Mouse (Mus musculus) A20 (cell line): ENCODE results near the gene Clta.

Experiments used
- DNase-seq: peaks from one replicate; pipeline ENCODE4 v3.0.0-alpha.2; 2011; ENCODE audit warnings: low read depth, low spot score

The Clta gene

DNA sequence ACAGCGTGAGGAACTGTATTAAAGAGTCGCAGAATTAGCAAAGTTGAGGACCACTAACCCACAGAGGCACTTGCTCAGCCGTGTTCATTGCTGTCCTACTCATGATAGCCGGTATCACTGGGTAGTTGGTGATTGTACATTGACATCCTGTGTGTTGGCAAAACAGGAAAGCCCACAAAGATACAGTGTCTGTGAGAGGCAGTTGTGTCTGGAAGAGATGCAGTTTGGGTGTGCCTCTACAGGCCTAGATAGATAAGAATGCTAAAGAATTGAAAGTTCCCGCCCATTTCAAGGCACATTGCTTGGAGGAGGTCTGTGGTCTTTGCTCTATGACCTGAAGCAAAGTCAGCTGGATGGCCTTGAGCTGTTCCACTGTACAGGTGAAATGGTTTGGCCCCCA is at the start of gene Clta:
TSS of gene Clta (plus strand) at position 327 of the 400 bp plus-strand sequence.
- no peak for DNase-seq

DNA sequence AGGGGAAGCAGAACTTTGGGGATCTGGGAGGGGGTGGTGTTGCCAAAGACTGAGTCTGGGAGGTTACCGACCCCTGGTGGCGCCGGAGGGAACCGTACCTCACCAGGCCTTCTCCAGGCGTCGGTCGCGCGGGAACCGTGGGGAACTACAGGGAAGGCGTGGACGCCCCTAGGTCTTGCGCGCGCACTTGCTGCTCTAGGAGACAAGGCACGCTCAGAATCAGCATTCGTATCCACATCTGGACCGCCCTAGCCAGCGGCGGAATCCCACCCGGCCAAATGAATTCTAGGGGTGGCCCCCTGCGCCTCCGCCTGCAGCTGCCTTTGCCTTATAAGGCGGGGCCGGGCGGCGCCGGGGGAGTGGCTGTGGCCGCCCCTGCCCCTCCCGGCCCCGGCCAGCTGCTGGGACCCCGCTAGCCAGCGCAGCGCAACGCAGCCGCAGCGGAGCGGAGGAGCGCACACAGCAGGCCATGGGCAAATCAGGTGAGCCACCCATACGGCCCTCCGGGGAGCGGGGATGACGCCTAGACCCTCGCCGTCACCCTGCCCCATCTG is 46.9 kb upstream of the Clta start, which contains the start of gene Glipr2:
TSS of gene Glipr2 (plus strand) at position 110 of the 554 bp plus-strand sequence.
- DNase-seq = peak; percentile 89

DNA sequence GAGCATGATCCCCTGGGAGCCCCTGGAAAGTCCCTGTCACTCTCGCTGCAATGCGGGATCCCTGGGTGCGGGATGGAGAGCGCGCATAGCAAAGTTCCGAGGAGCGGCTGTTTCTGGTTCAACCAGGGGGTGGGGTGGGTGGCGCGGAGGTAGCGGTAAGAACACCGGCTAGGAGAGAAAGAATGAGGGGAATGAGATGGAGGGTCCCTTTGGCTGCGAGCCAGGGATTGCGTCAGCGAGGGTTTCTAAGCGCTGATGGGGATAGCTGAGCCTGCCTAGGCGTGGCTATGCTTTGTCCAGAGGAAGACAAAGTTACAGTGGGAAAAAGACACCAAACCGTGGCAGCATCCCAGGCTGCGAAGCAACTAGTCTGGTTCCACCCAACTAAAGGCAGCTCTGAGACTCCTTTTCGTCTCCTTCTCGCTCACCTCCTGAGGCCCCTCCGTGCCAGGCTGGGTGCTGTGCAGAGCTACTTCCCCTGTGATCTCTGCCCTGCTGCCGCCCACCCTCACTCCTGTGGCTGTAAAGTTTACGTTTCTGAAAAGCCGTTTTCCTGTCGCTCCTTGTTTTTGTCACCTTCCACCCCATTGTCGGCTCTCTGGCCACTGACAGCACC is 46.3 kb upstream of the Clta start:
- DNase-seq = peak; percentile 61

DNA sequence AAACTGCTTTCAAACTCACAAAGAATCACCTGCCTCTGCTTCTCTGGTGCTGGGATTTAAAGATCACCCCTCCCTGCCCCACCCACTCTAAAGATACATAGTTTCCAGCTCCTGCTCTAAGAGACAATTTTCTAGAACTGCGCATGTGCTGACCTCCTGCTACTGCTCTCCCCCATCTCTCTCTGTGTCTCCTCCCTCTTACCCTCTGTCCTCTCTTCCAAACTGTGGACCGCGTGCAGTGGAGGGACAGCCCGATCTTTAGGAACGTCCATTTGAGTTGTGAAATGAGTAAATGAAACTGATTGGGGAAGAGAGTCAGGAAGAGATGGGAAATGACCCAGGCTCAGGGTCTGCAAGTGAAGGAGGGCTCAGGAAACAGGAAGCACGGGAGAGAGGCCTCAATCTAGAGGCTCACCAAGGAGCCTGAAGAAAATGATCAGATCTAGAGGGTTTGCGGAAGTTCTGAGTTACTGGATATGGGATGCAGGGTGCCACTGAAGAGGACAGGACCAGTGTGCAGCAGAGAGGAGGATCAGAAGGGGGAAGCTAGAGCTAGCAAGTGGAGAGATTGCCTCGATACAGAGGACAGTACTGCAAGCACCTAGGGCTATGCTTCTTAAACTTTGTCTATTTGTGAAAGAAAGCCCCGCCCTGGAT is 44.6 kb upstream of the Clta start:
- peak; percentile 60 for DNase-seq

DNA sequence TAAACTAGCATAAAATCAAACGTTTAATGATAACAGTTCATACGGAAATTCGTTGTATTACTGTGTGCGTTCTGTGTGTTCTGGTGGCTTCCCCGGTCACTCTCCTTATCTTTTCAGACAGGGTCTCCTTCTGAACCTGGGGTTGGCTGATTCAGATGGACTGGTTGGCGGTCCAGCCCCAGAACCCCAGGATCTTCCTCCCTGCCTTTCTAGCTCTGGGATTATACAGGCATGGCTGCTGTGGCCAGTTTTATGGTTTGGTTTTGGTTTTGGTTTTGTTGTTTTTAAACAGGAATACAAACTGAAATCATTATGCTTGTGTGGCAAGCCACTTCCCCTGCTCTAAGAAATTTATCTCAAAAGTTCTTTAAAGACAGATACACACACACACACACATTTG is 44.0 kb upstream of the Clta start:
- DNase-seq = no peak

DNA sequence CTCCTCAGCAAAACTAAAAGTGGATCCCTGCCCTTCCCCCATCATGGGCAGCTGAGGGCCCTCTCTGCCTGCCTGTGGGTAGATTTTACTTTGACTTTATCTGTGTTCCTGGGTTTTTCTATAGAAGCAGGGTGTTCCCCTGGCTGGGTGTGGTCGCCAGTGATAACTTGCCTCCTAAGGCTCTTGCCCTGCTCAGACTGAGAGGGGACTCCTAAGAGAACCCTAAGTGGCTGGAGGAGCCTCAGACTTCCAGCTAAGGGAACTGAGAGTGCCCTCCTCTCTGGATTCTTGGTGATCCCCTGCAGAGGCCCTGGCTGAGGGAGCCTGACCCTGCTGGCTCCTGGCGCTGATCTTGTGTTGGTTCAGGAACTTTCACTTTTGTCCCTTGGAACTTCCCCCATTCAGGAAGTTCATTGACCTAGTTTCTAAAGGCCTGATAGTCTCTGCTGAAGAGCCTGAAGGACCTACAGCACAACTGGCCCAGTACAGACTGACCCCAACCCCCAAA is 39.9 kb upstream of the Clta start:
- DNase-seq = no peak

DNA sequence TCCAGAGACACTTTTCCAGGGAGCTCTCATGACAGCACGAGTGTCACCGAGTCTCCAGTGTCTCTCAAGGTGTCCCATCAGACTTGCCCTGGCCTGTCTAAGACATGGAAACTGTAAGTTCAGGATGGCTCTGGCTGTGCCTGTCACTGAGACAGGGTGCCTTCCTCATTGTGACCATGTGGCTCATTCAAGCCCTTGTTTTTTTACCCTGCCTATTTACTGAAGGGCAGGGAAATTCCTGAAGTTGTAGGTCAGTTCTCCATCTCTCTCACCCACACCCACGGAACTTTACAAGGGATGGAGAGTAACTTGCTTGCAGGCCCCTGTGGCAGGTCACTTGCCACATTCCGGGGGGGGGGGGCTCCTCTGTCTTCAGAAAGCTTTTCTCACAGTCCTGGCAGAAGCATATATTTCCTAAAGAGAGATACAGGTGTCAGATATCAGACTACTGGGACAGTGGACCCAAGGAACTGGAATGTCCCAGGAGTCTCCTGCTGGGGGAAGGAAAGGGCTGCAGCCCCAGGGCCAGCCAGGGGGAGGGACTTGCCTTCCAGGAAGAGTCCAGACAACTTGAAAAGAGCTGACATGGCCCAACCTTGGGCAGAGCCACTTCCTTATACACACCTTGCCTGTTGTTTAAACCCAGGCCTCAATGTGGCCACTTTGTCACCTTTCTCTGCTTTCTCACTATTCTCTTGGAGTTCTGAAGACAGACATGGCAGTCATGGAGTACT is 39.1 kb upstream of the Clta start:
- no peak for DNase-seq

DNA sequence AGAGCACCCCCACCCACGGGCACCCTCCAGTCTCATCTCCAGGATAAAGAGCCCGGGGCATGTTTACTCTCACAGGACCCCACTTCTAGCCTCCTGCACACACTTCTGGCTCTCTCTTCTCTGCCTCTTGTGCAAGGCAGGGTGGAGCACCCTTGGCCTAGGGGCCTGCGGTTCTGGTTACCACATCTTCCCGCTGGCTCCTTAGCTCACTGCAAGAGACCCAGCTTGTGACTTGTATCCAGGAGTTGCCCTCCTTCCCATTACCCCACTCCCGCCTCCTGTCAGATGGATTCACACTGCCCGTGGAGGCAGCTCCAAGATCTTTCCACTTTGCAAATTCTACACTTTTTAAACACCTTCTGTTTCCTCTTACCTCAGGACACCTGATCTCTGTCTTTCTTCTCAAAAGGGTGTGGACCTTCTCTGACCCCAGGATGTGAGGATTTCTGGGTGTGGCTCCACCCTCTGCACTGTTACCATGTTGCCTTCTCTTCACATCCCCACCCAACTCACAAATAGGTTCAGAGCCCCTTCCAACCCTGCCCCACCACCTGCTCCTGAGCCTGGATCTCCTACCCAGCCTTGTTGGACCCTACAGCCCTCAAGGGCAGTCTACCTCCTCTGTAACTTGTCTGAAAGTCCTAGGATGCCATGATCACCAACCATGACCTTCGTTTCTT is 38.3 kb upstream of the Clta start:
- no peak for DNase-seq

DNA sequence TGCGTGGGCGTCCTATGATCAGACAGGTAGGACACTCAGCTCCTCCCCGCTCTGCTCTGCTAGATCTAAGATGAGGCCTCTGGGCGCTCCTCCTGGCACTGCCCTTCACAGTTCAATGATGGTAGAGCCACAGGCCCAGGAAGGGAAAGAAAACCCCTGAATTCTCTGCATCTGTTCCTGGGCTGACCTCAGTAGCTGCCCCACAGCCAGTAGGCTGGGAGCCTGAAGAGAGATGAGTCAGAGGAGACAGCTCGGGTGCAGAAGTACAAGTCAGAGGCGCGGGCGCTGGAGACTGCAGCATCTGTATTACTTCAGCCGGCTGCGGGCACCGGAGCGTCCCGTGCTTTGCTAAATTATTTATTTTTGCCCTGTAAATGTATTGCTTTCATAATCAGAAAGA is 35.6 kb upstream of the Clta start:
- DNase-seq = no peak

DNA sequence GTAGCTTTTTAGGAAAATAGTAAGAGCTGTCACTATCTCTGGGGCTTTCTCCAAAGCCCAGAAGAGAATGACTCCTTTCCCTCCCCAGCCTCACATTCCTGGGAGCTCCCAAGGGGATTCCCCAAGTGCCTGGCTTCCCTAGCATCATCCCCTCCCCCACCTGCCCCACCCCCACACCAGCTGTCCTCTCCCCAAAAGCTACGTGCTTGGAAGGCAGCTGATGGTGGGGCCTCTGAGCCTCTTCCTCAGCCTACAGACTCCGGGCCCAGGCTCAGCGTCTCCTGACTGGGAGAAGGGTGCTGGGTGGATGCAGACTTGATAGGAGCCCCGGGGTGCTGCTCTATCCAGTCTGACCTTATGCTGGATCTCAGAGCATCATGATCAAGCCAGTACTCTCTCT is 34.9 kb upstream of the Clta start:
- DNase-seq = no peak

DNA sequence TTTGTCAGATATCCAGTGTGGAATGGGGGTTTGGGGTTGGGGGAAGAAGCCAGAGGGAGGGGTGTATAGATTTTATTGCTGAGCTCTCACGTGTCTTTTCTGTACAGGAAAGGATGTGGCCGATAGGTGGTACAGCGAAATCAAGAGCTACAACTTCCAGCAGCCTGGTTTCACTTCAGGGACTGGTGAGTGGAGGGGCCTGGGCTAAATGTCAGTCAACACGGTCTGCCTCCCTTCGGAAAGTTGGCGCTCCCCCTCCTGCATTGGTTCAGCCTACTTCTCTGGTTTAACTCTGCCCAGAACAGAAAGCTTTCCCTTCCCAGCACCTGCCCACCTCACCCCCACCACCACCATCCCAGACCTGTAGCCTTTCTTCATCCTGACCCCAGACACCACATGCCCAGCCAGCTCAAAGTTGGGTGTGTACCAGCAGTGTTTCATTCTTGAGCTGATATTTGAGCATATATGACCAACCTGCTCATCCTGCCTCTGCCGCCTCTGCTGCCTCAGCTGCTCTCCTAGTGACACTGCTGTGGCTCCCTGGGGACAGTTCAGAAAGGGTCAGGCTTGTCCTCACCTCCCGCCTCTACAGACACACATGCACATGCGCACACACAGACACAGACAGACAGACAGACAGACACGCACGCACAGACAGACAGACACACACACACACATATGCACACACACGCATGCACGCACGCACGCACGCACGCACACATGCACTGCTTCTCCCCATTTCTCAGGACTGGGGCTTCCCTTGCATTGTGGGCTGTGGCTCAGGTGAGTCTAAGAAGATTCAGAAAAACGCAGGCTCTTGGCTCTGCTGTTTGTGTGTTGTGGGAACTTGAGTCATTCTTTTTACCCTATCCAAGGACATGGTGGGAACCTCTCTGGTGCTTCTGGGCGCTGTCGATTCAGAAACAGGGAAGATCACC is 33.6 kb upstream of the Clta start:
- no peak for DNase-seq

DNA sequence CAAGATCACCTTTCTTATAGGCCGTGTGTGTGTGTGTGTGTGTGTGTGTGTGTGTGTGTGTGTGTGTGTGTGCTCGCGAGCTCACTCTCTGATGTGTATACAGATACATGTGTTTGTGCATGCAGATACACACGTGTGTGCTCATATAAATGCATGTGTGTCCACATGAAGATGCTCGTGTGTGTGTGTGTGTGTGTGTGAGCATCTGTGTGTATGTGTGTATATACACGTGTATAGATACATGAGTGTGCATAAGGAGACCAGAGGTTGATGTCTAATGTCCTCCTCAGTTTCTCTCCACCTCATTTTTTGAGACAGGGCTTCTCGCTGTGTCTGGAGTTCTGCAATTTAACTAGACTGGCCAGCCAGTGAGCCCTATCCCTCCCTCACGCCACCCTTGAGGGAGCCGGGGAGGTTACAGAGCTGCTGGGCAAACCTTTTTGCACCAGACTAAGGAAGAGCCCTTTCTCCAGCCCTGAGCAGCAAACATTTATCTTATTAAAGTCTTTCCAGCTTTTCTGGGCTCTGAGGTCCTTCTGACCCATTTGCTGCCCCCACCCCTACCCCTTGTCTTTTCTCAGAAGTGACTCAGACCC is 32.6 kb upstream of the Clta start:
- DNase-seq = no peak

DNA sequence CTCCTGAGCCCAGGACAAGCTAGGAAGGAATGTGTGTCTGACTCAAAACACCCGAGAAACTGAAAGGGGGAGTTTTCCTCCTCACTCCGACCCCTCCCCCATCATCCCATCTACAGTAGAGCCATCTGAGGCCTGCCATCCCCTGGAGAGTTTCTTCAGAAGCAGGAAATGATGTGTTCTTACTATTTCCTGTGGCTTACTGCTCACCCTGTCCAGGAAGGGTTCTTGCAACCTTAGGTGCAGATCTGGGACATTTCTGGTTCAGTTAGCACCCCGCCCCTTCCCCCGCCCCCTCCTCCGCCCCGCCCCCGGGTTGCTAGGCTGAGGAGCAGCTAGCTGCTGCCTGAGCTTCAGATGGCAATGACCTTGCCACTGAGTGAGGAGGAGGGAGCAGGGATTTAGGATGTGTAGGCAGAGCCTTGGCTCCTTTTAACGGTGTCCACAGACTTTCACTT is 32.1 kb upstream of the Clta start:
- peak; percentile 71 for DNase-seq

DNA sequence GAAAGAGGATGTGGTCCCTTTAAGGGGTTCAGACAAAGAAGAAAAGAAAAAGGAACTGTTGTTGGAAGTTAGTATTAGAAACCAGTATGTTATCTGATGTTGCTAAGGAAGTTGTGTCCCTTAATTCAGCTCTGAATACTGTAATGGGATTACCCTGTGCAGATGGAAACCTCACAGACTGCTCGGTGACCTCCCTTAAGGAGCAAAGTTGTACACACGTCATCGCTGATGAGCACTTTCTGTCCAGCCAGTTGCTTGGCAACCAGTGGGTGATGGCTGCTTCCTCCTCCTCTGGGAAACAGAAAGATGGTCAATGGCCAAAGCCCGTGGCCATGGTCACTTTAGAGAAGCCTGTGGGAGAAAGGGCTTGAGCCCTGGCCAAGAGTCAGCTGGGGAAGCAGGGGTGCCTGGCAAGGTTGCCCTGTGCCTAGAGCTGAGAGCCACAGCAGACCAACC is 30.7 kb upstream of the Clta start:
- DNase-seq = peak; percentile 54

DNA sequence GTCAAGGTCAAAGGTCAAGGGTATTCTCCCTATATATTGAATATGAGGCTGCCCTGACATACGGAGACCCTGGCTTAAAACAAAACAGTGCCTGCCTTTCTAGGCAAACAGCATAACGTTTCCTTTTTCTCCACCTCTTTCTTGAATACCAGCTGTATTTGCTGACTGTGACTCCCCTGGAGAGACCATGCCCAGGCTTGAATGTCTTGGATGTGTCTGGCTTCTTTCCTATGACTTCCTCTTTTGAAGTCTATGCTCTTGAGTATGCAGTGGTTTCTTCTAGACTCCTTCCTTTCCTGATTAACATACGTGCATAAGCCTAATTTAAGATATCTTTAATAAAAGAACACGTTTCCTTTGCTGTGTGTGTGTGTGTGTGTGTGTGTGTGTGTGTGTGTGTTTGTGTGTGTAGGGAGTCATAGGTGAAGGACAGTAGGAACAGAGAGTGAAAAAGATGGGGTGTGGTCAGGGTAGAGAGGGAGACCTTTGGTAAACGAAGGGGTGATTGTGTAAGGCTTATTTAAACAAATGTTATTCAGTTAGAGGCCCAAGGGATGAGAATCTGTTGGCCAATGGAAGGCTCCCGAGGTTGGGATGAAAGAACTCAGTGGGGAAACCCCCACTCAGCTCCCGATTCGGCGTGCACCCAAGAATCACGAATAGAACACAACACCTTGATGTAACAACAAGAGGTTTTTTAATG is 29.2 kb upstream of the Clta start:
- DNase-seq = no peak

DNA sequence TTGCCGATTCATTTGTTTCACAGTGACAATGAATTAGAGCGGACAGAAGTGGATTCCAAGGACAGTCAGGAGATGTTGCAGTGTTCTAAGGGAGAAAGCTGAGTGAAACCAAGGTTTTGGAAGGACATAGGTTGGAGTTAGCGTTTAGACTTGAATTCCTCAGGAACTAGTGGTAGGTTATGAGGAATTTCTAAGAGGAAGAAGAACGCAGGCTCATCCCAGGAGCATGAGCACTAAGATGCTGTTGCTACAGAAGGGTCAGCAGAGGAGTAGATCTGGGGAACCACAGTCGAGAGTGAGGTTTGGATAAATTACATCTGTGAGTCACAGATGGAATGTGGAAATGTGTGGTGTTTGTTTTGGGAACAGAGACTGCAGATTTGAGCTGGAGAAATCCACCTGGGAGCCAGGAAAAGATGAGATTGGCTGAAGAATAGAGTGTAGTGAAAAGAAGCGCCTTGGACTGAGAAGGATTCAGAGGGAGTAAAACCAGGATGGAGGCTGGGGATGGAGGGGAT is 28.0 kb upstream of the Clta start:
- DNase-seq = no peak

DNA sequence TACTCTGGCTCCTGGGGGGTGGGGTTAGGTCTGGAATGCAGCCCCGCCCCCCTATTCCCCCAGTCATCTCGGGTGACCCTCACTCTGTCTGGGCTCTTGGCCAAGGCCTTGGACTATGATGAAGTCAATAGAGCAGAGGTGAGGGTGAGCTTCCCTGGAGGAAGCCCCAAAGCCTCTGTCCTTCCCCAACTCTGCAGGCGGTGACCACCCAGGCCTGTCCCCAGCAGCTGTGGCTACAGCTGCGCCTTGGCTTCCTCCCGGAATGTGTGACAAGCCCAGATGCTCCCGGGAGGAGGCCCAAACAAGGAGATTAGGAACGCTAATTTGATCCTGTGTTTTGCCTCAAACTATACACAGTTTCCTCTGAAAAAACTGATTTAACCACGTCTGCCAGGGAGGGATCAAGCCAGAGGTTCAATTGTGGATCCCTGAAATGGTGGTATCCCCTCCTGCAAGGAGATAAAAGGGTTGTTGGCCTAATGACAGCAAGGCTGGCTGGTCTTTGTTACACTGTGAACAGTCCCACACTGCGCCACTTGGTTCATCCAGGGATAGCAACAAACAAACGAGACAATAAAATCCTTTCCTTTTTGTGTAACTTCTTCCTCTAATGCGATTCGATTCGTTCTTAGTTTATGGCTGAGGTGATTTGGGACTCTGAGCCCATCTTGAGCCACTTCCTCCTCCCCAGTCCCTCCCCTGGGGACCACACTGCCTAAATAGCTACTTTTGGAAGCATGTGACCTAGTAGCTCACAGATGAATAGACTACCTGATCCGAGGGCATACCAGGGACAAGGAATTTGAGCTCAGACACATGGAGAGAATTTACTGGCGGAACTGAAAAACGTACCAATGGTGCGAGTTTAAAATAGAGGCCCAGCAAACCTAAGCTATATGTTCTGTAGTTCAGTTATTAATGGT is 25.5 kb upstream of the Clta start:
- DNase-seq = no peak

DNA sequence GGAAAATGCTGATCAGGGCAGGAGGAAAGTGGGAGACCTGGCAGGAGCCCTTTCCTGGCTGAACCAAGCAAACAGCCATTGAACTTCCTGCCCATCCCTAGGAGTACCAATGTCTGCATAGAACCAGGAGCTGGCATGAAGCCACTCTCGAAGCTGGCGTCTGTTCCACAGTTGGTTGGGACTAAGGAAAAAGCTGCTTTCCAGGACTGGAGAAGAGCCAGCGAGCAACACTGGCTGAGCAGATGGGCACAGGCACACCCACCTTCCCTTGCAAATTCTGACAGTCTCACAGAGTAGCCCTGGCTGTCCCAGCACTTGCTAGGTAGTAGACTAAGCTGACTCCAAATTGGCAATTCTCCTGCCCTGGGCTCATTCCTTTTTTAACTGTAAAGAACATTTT is 24.5 kb upstream of the Clta start:
- DNase-seq = no peak
